Mouse (Mus musculus) forebrain, embryonic 10.5 days (tissue): ENCODE measurements around the gene Ovgp1. TPM values are rescaled to one million over a fixed set of nuclear protein-coding genes. Genes with fewer than 3 reads are reported as not detected.

Experiments
- DNase-seq: peaks from one replicate; pipeline ENCODE4 v3.0.0-alpha.2; 2017; ENCODE audit warnings: low spot score; ENCODE audit errors: extremely low spot score
- H3K27ac ChIP-seq: fragments of 300-500 bp; sonication (generic); 2 replicates; pipeline ENCODE4 v1.5.1; 2016; ENCODE audit warnings: mild to moderate bottlenecking
- H3K27me3 ChIP-seq: fragments of 300-500 bp; sonication (generic); 2 replicates; pipeline ENCODE4 v1.6.1; 2016; ENCODE audit warnings: mild to moderate bottlenecking; ENCODE audit not compliant: poor library complexity, severe bottlenecking
- H3K36me3 ChIP-seq: fragments of 300-500 bp; sonication (generic); replicated peaks from 2 replicates; pipeline ENCODE4 v1.6.1; 2016; ENCODE audit warnings: mild to moderate bottlenecking, moderate library complexity
- H3K4me1 ChIP-seq: fragments of 300-500 bp; sonication (generic); 2 replicates; pipeline ENCODE4 v1.6.1; 2016
- H3K4me3 ChIP-seq: fragments of 300-500 bp; sonication (generic); 2 replicates; pipeline ENCODE4 v1.5.1; 2016; ENCODE audit warnings: mild to moderate bottlenecking, moderate library complexity
- H3K9me3 ChIP-seq: fragments of 300-500 bp; sonication (generic); 2 replicates; pipeline ENCODE4 v1.6.1; 2016; ENCODE audit warnings: mild to moderate bottlenecking, moderate library complexity
- WGBS: fragments of 180-500 bp; shearing (Covaris S2); methylation state at CpG from one replicate; pipeline ENCODE4 v1.1.7; 2016; 5-methylcytosine and 5-hydroxymethylcytosine counted together
- polyA plus RNA-seq: library from polyadenylated mRNA; unstranded; fragments of >200 nt; fragmentation: Nextera tagmentation; extraction: Ambion mirVana; gene quantifications from 2 replicates; pipeline ENCODE4 v1.2.1, GENCODE M21; 2016

The Ovgp1 gene
- polyA plus RNA-seq, result 2.4 TPM in 2 replicates

DNA sequence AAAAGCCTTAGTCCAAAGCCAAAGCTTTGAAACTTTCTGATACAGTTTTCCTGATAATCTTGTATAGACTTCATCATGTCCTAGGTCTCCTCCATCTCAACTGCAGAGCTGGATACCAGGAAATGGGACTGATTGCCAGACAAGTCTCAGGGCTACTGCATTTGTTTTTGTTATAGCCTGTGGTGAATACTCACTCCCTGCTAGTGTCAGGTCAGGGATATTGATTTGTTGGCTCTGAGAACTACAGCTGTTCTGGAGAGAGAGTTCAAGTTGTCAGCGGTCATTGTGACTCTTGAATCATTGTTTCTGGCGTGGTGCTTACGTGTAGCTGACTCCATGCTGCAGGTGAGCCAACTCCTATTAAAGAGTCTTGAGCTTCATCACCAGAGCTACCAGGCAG lies at the start of gene Ovgp1:
Gene Ovgp1 (plus strand): TSS at position 301 of the 400 bp plus-strand sequence.
- no peaks in the 10 kb centered on the region for H3K4me1 ChIP-seq
- no peaks in the 10 kb centered on the region for H3K9me3 ChIP-seq
- H3K36me3 ChIP-seq, result peaks cover 28% of the 10 kb centered on the region
- no peak within 1 kb of the TSS for H3K27ac ChIP-seq
- H3K4me3 ChIP-seq, result no peak within 1 kb of the TSS
- no peak for DNase-seq
- no peaks in the 10 kb centered on the region for H3K27me3 ChIP-seq
- WGBS, result 94% methylated on average over 3 of the region's 3 CpGs

DNA sequence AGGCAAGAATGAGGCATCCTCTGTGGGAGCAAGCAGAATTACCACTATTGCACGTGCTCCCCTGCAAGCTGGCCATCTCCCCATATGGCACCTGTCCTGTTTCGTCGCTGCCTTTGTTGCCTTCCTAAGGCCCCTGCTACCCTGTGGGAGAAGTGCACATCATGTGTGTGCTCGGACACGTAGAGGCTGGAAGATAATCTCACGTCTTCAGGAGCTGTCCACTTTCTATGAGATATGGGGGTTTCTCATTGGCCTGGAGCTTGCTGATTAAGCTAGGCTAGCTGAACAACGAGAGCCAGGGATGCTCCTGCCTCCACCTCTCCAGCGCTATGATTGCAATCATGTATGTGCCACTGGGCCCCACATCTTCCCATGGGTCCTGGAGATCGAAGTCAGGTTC lies 48.9 kb upstream of the Ovgp1 start:
- Histone ChIP-seq H3K27me3 (no peaks in the 10 kb centered on the region), H3K9me3 (no peaks in the 10 kb centered on the region), H3K4me3 (no peak overlapping the region), H3K4me1 (no peaks in the 10 kb centered on the region), H3K36me3 (no peaks in the 10 kb centered on the region), H3K27ac (no peak overlapping the region)
- WGBS, result 92% methylated on average over 9 of the region's 9 CpGs
- no peak for DNase-seq

- no peaks in the 10 kb centered on the region for H3K4me1 ChIP-seq
- no peaks in the 10 kb centered on the region for H3K27me3 ChIP-seq
- no peaks in the 10 kb centered on the region for H3K36me3 ChIP-seq
- H3K4me3 ChIP-seq, result no peak overlapping the region
- WGBS, result 88% methylated on average over 7 of the region's 7 CpGs
- H3K27ac ChIP-seq, result no peak overlapping the region
- no peak for DNase-seq
- H3K9me3 ChIP-seq, result no peaks in the 10 kb centered on the region
Measured at GRCm38 (mm10) chr3:105927561-105928194, 45.8 kb upstream of the Ovgp1 start.

DNA sequence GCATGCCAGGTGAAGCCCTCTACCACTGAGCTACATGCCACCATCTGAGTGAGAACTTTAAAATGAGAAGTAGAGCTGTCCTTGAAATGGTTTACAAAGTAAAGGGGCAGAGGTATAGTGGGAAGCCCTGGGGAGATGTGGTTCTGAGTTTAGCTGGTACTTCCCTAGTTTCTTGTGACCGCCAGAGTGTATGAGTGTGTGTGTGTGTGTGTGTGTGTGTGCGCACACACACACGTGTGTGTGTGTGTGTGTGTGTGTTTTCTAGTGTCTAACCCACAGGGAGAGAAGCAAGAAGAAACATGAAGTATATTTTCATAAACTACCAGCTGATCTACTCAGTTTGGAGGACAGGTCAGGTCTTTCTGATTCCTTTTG lies 45.3 kb upstream of the Ovgp1 start:
- no peak for DNase-seq
- 88% methylated on average over 3 of the region's 3 CpGs for whole genome bisulfite sequencing
- Histone ChIP-seq H3K9me3 (no peaks in the 10 kb centered on the region), H3K4me1 (no peaks in the 10 kb centered on the region), H3K27ac (no peak overlapping the region), H3K36me3 (no peaks in the 10 kb centered on the region), H3K4me3 (no peak overlapping the region), H3K27me3 (no peaks in the 10 kb centered on the region)

GRCm38 (mm10) chr3:105928781-105929180 lies 44.7 kb upstream of the Ovgp1 start:
- 89% methylated on average over 6 of the region's 6 CpGs for WGBS
- no peaks in the 10 kb centered on the region for H3K9me3 ChIP-seq
- H3K4me3 ChIP-seq, result no peak overlapping the region
- H3K27me3 ChIP-seq, result no peaks in the 10 kb centered on the region
- no peak for DNase-seq
- no peak overlapping the region for H3K27ac ChIP-seq
- H3K4me1 ChIP-seq, result no peaks in the 10 kb centered on the region
- H3K36me3 ChIP-seq, result no peaks in the 10 kb centered on the region

GRCm38 (mm10) chr3:105929821-105930220 lies 43.7 kb upstream of the Ovgp1 start:
- Histone ChIP-seq H3K4me3 (no peak overlapping the region), H3K27me3 (no peaks in the 10 kb centered on the region)
- WGBS, result 86% methylated on average over 7 of the region's 7 CpGs

GRCm38 (mm10) chr3:105931095-105931494 lies 42.4 kb upstream of the Ovgp1 start:
- H3K4me1 ChIP-seq, result no peaks in the 10 kb centered on the region
- H3K27ac ChIP-seq, result no peak overlapping the region
- 94% methylated on average over 2 of the region's 2 CpGs for WGBS
- no peaks in the 10 kb centered on the region for H3K27me3 ChIP-seq
- no peak for DNase-seq
- no peaks in the 10 kb centered on the region for H3K9me3 ChIP-seq
- H3K4me3 ChIP-seq, result no peak overlapping the region
- H3K36me3 ChIP-seq, result no peaks in the 10 kb centered on the region

More at GRCm38 (mm10) chr3:105929821-105930220, 43.7 kb upstream of the Ovgp1 start:
- no peaks in the 10 kb centered on the region for H3K4me1 ChIP-seq
- H3K9me3 ChIP-seq, result no peaks in the 10 kb centered on the region
- no peak for DNase-seq
- no peaks in the 10 kb centered on the region for H3K36me3 ChIP-seq
- no peak overlapping the region for H3K27ac ChIP-seq

- no peak for DNase-seq
- no peak within 1 kb of the TSS for H3K4me3 ChIP-seq
- H3K27me3 ChIP-seq, result no peaks in the 10 kb centered on the region
- no peaks in the 10 kb centered on the region for H3K4me1 ChIP-seq
- no peaks in the 10 kb centered on the region for H3K9me3 ChIP-seq
- H3K36me3 ChIP-seq, result peaks cover 12% of the 10 kb centered on the region
- 91% methylated on average over 8 of the region's 8 CpGs for WGBS
- no peak within 1 kb of the TSS for H3K27ac ChIP-seq
Measured at GRCm38 (mm10) chr3:105932240-105933071, 41.1 kb upstream of the Ovgp1 start, which contains the start of gene I830077J02Rik. TSS of gene I830077J02Rik (minus strand) at chr3:105932664.

DNA sequence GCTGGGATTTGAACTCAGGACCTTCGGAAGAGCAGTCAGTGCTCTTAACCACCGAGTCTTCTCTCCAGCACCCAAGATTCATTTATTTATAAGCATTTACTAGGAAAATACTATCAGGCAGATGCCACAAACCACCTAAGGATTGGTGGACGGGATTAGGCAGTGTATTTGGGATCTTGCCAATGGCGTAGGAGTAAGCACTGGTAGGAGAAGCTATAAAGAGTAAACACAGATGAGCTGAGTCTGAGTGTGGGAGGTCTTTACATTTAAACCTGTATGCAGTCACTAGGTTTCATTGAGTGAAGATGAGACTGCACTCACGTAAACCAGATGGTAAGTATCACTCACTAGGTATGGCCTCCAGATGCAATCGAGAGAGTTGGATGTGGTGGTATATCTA lies 39.6 kb upstream of the Ovgp1 start:
- DNase-seq, result no peak
- 94% methylated on average over 6 of the region's 6 CpGs for WGBS
- no peak overlapping the region for H3K4me3 ChIP-seq

GRCm38 (mm10) chr3:105935033-105935432 lies 38.5 kb upstream of the Ovgp1 start:
- 94% methylated on average over 5 of the region's 5 CpGs for WGBS
- H3K4me3 ChIP-seq, result no peak overlapping the region
- H3K9me3 ChIP-seq, result no peaks in the 10 kb centered on the region
- no peaks in the 10 kb centered on the region for H3K4me1 ChIP-seq
- peaks cover 27% of the 10 kb centered on the region for H3K36me3 ChIP-seq
- no peaks in the 10 kb centered on the region for H3K27me3 ChIP-seq
- no peak overlapping the region for H3K27ac ChIP-seq
- no peak for DNase-seq

More for the DNA sequence above, 39.6 kb upstream of the Ovgp1 start:
- H3K4me1 ChIP-seq, result no peaks in the 10 kb centered on the region
- no peak overlapping the region for H3K27ac ChIP-seq
- H3K9me3 ChIP-seq, result no peaks in the 10 kb centered on the region
- peaks cover 22% of the 10 kb centered on the region for H3K36me3 ChIP-seq
- H3K27me3 ChIP-seq, result no peaks in the 10 kb centered on the region

GRCm38 (mm10) chr3:105936111-105936510 lies 37.4 kb upstream of the Ovgp1 start:
- no peaks in the 10 kb centered on the region for H3K27me3 ChIP-seq
- no peaks in the 10 kb centered on the region for H3K9me3 ChIP-seq
- DNase-seq, result no peak
- no peak overlapping the region for H3K27ac ChIP-seq
- H3K4me1 ChIP-seq, result no peaks in the 10 kb centered on the region
- H3K4me3 ChIP-seq, result no peak overlapping the region
- peaks cover 38% of the 10 kb centered on the region for H3K36me3 ChIP-seq
- 94% methylated on average over 4 of the region's 4 CpGs for WGBS

DNA sequence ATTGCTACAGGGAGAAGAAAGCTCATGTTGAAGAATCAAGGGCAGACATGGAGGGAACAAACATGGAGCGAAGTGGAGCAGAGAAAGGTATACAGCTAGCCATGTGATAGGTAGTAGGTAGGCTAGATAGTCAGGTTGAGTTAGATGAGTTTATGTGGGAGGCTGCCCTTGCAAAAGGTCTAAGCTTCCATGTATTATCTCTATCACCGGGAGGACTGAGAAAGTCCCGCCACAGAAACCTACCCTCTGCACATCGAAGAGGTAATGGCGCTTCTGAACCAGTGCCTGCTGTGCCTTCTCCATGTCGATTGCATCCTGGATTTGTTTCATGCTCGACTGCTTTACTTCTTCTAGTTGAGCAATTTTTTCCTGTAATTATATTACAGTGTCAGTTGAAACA lies 22.2 kb upstream of the Ovgp1 start:
- no peak for DNase-seq
- H3K27ac ChIP-seq, result no peak overlapping the region
- H3K4me1 ChIP-seq, result no peaks in the 10 kb centered on the region
- H3K36me3 ChIP-seq, result peaks cover 99% of the 10 kb centered on the region
- H3K27me3 ChIP-seq, result no peaks in the 10 kb centered on the region
- no peaks in the 10 kb centered on the region for H3K9me3 ChIP-seq
- H3K4me3 ChIP-seq, result no peak overlapping the region
- WGBS, result 87% methylated on average over 7 of the region's 7 CpGs

GRCm38 (mm10) chr3:105957235-105957634 lies 16.3 kb upstream of the Ovgp1 start:
- no peaks in the 10 kb centered on the region for H3K9me3 ChIP-seq
- DNase-seq, result no peak
- 98% methylated on average over 1 of the region's 1 CpGs for WGBS
- no peak overlapping the region for H3K27ac ChIP-seq
- H3K4me1 ChIP-seq, result peaks cover 25% of the 10 kb centered on the region
- H3K4me3 ChIP-seq, result no peak overlapping the region
- H3K27me3 ChIP-seq, result no peaks in the 10 kb centered on the region
- peaks cover 68% of the 10 kb centered on the region for H3K36me3 ChIP-seq
